Comparison of ENCODE assay signal across 8 mouse cellular contexts in genomic region chr13:37514641-37515305, GRCm38 (mm10).
A peak's percentile ranks its signal among the peaks of the same experiment; 100 is the strongest.
DNase-seq lines count a peak whose midpoint lies in the region; ATAC-seq and TF ChIP-seq lines count a peak whose summit lies in the region.

No protein-coding gene starts in this region.

- no peaks in the 10 kb centered on the region for H3K9me3 ChIP-seq in ES-Bruce4 (replicated peaks; ENCODE audit: control insufficient read depth, insufficient read depth, low read length, poor library complexity, severe bottlenecking)
- H3K9me3 ChIP-seq in hindbrain, embryonic 10.5 days, result no peaks in the 10 kb centered on the region

- H3K4me3 ChIP-seq in heart, adult 2 months, result no peak overlapping the region
- no peak overlapping the region for H3K4me3 ChIP-seq in ES-Bruce4 (ENCODE audit: low read depth, low read length)
- peak overlapping the region; percentile 36 for H3K4me3 ChIP-seq in hindbrain, embryonic 10.5 days
- H3K4me3 ChIP-seq in thymus, adult 2 months (ENCODE audit: control insufficient read depth, insufficient read depth, low read length), result no peak overlapping the region

- no peak for TF ChIP-seq CTCF in heart, adult 2 months (IDR thresholded peaks at IDR 0.05)
- TF ChIP-seq CTCF in ES-Bruce4 (IDR thresholded peaks at IDR 0.05; ENCODE audit: low read depth, low read length), result no peak
- no peak for TF ChIP-seq CTCF in thymus, adult 2 months (IDR thresholded peaks at IDR 0.05; ENCODE audit: borderline replicate concordance, control insufficient read depth, extremely low read depth, insufficient read depth, low read length, poor library complexity)

- 59% methylated on average over 12 of the region's 12 CpGs for WGBS in heart, adult 2 months
- 71% methylated on average over 12 of the region's 12 CpGs for WGBS in hindbrain, embryonic 10.5 days
- WGBS in thymus, adult 2 months, result 84% methylated on average over 12 of the region's 12 CpGs

- H3K27ac ChIP-seq in heart, adult 2 months, result peak overlapping the region; percentile 96
- H3K27ac ChIP-seq in ES-Bruce4 (ENCODE audit: insufficient read depth, low read length), result peak overlapping the region; percentile 57
- peak overlapping the region; percentile 88 for H3K27ac ChIP-seq in hindbrain, embryonic 10.5 days
- no peak overlapping the region for H3K27ac ChIP-seq in thymus, adult 2 months (ENCODE audit: control insufficient read depth, insufficient read depth, low read length)

- H3K9ac ChIP-seq in heart, adult 2 months (ENCODE audit: low read depth, low read length), result no peak overlapping the region
- H3K9ac ChIP-seq in ES-Bruce4 (ENCODE audit: low read depth, poor library complexity, severe bottlenecking), result no peak overlapping the region

- intact Hi-C loops in heart, adult 2 months (cut with DNase I), result loop anchor here (2.0 to 5.0 kb wide), 2 partner anchors 22 to 37 kb away; no protein-coding TSS in a partner anchor
- intact Hi-C loops in heart, postnatal 25 days (cut with DNase I), result loop anchor here (2.0 kb wide), 1 partner anchor 32 kb away; no protein-coding TSS in a partner anchor

- DNase-seq in heart, adult 2 months, result no peak
- no peak for DNase-seq in heart, postnatal 25 days (ENCODE audit: low spot score)
- DNase-seq in hindbrain, embryonic 10.5 days (ENCODE audit: low spot score), result no peak
- DNase-seq in thymus, adult 2 months, result no peak
- DNase-seq in embryo, embryonic 9.5 days (ENCODE audit: extremely low spot score), result no peak
- DNase-seq in MN1 (ENCODE audit: low spot score), result no peak

- no peak for TF ChIP-seq EP300 in heart, adult 2 months (IDR thresholded peaks at IDR 0.05; ENCODE audit: insufficient read depth, low read depth, low read length)
- no peak for TF ChIP-seq EP300 in ES-Bruce4 (IDR thresholded peaks at IDR 0.05; ENCODE audit: insufficient read depth, low read depth, low read length)

- no peaks in the 10 kb centered on the region for H3K36me3 ChIP-seq in heart, adult 2 months (ENCODE audit: control insufficient read depth, insufficient read depth, low read length)
- no peaks in the 10 kb centered on the region for H3K36me3 ChIP-seq in ES-Bruce4 (ENCODE audit: control insufficient read depth, insufficient read depth, low read length, poor library complexity, severe bottlenecking)
- H3K36me3 ChIP-seq in hindbrain, embryonic 10.5 days, result no peaks in the 10 kb centered on the region
- no peaks in the 10 kb centered on the region for H3K36me3 ChIP-seq in thymus, adult 2 months (ENCODE audit: control insufficient read depth, insufficient read depth, low read length)

- TF ChIP-seq POLR2A in heart, adult 2 months (IDR thresholded peaks at IDR 0.05; ENCODE audit: insufficient read depth, low read depth, low read length), result no peak
- TF ChIP-seq POLR2A in ES-Bruce4 (IDR thresholded peaks at IDR 0.05; ENCODE audit: insufficient read depth, low read length), result no peak
- no peak for TF ChIP-seq POLR2A in thymus, adult 2 months (IDR thresholded peaks at IDR 0.05; ENCODE audit: control insufficient read depth, extremely low read depth, insufficient read depth, low read length, poor library complexity)

- no peaks in the 10 kb centered on the region for H3K79me2 ChIP-seq in heart, adult 2 months (replicated peaks; ENCODE audit: control insufficient read depth, insufficient read depth, low read length)

- H3K4me1 ChIP-seq in heart, adult 2 months (ENCODE audit: control insufficient read depth, insufficient read depth, low read length), result peaks cover 12% of the 10 kb centered on the region
- H3K4me1 ChIP-seq in ES-Bruce4 (ENCODE audit: control insufficient read depth, insufficient read depth, low read length), result peaks cover 7% of the 10 kb centered on the region
- peaks cover 31% of the 10 kb centered on the region for H3K4me1 ChIP-seq in hindbrain, embryonic 10.5 days (replicated peaks)
- H3K4me1 ChIP-seq in thymus, adult 2 months (replicated peaks; ENCODE audit: control insufficient read depth, insufficient read depth, low read length), result peaks cover 1% of the 10 kb centered on the region

- no peaks in the 10 kb centered on the region for H3K27me3 ChIP-seq in heart, adult 2 months (ENCODE audit: control insufficient read depth, insufficient read depth, low read length)
- H3K27me3 ChIP-seq in ES-Bruce4 (ENCODE audit: control insufficient read depth, insufficient read depth, low read length, poor library complexity, severe bottlenecking), result no peaks in the 10 kb centered on the region
- 0 out of 2 replicates have a peak, but pooled peaks cover 3% of the 10 kb centered on the region for H3K27me3 ChIP-seq in hindbrain, embryonic 10.5 days (ENCODE audit: insufficient read depth, poor library complexity, severe bottlenecking)
- no peaks in the 10 kb centered on the region for H3K27me3 ChIP-seq in thymus, adult 2 months (ENCODE audit: control insufficient read depth, insufficient read depth, low read length)

- ATAC-seq in megakaryocyte, adult 5-6 weeks (ENCODE audit: poor library complexity, severe bottlenecking), result peak; percentile 43; the same call in 1 of the 2 replicates
